Mouse (Mus musculus) embryonic facial prominence, embryonic 12.5 days (tissue): ENCODE results near the gene Tead3. TPM values are rescaled to one million over a fixed set of nuclear protein-coding genes. Genes with fewer than 3 reads are reported as not detected.
"Not testable (repeated sequence)": the region's sequence is repeated elsewhere in the genome, so short reads cannot be mapped to it uniquely, and the experiment has no call there.

Experiments used
- ATAC-seq: fragments of 200-750 bp; cut with Nextera tagmentation; 2 replicates; pipeline ENCODE4 v1.8.0; 2017; ENCODE audit not compliant: insufficient number of reproducible peaks, insufficient read depth, low FRiP score, low TSS enrichment
- H3K27ac ChIP-seq: fragments of 300-500 bp; sonication (generic); 2 replicates; pipeline ENCODE4 v1.5.1; 2016; ENCODE audit warnings: mild to moderate bottlenecking
- H3K27me3 ChIP-seq: fragments of 300-500 bp; sonication (generic); 2 replicates; pipeline ENCODE4 v1.6.1; 2016; ENCODE audit warnings: mild to moderate bottlenecking, moderate library complexity
- H3K36me3 ChIP-seq: fragments of 300-500 bp; sonication (generic); 2 replicates; pipeline ENCODE4 v1.6.1; 2016; ENCODE audit warnings: mild to moderate bottlenecking
- H3K4me1 ChIP-seq: fragments of 300-500 bp; sonication (generic); 2 replicates; pipeline ENCODE4 v1.6.1; 2016
- H3K4me2 ChIP-seq: fragments of 300-500 bp; sonication (generic); replicated peaks from 2 replicates; pipeline ENCODE4 v1.6.1; 2016; ENCODE audit warnings: mild to moderate bottlenecking, moderate library complexity
- H3K4me3 ChIP-seq: fragments of 300-500 bp; sonication (generic); 2 replicates; pipeline ENCODE4 v1.5.1; 2016; ENCODE audit warnings: mild to moderate bottlenecking
- H3K9ac ChIP-seq: fragments of 300-500 bp; sonication (generic); 2 replicates; pipeline ENCODE4 v1.6.1; 2016; ENCODE audit warnings: mild to moderate bottlenecking, moderate library complexity
- H3K9me3 ChIP-seq: fragments of 300-500 bp; sonication (generic); 2 replicates; pipeline ENCODE4 v1.6.1; 2016; ENCODE audit warnings: mild to moderate bottlenecking, moderate library complexity
- WGBS: fragments of 180-500 bp; shearing (Covaris S2); methylation state at CpG from one replicate; pipeline ENCODE4 v1.1.7; 2016; 5-methylcytosine and 5-hydroxymethylcytosine counted together
- polyA plus RNA-seq: library from polyadenylated mRNA; unstranded; fragments of >200 nt; fragmentation: Nextera tagmentation; extraction: Ambion mirVana; gene quantifications from 2 replicates; pipeline ENCODE4 v1.2.1, GENCODE M21; 2016

Gene Tead3
- polyA plus RNA-seq, 1 experiment from 2014 or later = 17.9 TPM

DNA sequence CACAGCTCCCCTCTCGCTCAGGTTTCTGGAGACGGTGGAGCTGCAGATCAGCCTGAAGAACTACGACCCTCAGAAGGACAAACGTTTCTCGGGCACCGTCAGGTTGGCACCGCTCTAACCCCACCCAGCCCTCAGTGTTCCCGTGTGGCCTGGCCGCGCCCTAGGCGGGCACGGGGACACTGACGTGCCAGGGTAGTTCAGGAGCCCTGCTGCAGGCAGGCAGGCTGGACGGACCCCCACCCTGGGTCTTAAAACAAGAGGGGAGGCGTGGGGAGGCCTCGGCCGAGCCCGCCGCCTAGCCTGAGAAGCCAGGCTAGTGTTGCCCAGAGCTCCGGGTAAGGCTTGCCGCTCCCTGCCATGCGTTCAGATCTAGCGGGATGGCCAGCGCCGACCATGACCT lies 21.7 kb downstream of the Tead3 start:
- Histone ChIP-seq H3K9ac (peak overlapping the region; percentile 93), H3K4me2 (peak overlapping the region; percentile 96), H3K4me3 (peak overlapping the region; percentile 74), H3K9me3 (no peaks in the 10 kb centered on the region), H3K36me3 (peaks cover 50% of the 10 kb centered on the region), H3K27ac (peak overlapping the region; percentile 95), H3K27me3 (no peaks in the 10 kb centered on the region), H3K4me1 (peaks cover 40% of the 10 kb centered on the region)
- under 1% methylated on average over 25 of the region's 25 CpGs for WGBS
- ATAC-seq = no peak

GRCm38 (mm10) chr17:28328366-28328928 lies 22.2 kb downstream of the Tead3 start, which contains the start of gene Rpl10a:
TSS of gene Rpl10a (plus strand) at chr17:28328471.
- under 1% methylated on average over 67 of the region's 67 CpGs for WGBS
- peak within 1 kb of the TSS; percentile 95 for H3K27ac ChIP-seq
- peak; percentile 82 for ATAC-seq
- H3K9ac ChIP-seq = peak within 1 kb of the TSS; percentile 93
- H3K4me2 ChIP-seq = peak within 1 kb of the TSS; percentile 96
- no peaks in the 10 kb centered on the region for H3K27me3 ChIP-seq
- peaks cover 53% of the 10 kb centered on the region for H3K36me3 ChIP-seq
- H3K9me3 ChIP-seq = no peaks in the 10 kb centered on the region
- peaks cover 37% of the 10 kb centered on the region for H3K4me1 ChIP-seq
- H3K4me3 ChIP-seq = peak within 1 kb of the TSS; percentile 74

GRCm38 (mm10) chr17:28327673-28328325 lies 22.8 kb downstream of the Tead3 start:
- Histone ChIP-seq H3K9ac (peak overlapping the region; percentile 93), H3K9me3 (no peaks in the 10 kb centered on the region), H3K4me2 (peak overlapping the region; percentile 96), H3K36me3 (peaks cover 48% of the 10 kb centered on the region), H3K4me1 (peaks cover 30% of the 10 kb centered on the region), H3K27ac (peak overlapping the region; percentile 95), H3K4me3 (peak overlapping the region; percentile 74), H3K27me3 (no peaks in the 10 kb centered on the region)
- WGBS = 1% methylated on average over 22 of the region's 22 CpGs
- peak; percentile 43 for ATAC-seq

- Histone ChIP-seq H3K4me3 (no peak overlapping the region), H3K27ac (peak overlapping the region; percentile 95; the same call in 1 of the 2 replicates), H3K9me3 (no peaks in the 10 kb centered on the region), H3K9ac (peak overlapping the region; percentile 93; the same call in 1 of the 2 replicates), H3K4me1 (peaks cover 23% of the 10 kb centered on the region), H3K27me3 (no peaks in the 10 kb centered on the region), H3K36me3 (peaks cover 48% of the 10 kb centered on the region), H3K4me2 (no peak overlapping the region)
- 69% methylated on average over 3 of the region's 3 CpGs for whole genome bisulfite sequencing
- no peak for ATAC-seq
These were observed 23.7 kb downstream of the Tead3 start for GRCm38 (mm10) chr17:28326951-28327350.

DNA sequence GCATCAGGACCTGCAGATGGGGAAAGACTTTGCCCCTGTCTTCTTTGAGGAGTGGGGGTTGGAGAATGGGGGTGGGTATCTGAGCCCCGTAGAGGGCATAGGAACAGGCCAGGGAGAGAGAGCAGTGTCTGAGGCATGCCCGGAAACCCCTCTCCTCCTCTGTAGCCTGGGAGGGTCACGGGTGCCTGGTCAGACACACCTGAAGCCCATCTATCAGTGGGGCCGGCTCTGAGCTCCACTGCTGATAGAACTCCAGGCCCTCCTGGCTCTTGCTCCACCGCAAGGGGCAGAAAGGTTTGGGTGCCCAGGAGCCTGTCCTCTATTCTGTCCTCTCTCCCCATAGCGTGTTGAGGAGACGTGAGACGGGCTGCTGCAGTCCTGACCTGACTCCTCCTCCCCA lies 24.9 kb downstream of the Tead3 start:
- H3K9ac ChIP-seq = 0 out of 2 replicates have a peak overlapping the region, but pooled peaks have one; percentile 15
- no peak overlapping the region for H3K27ac ChIP-seq
- no peak overlapping the region for H3K4me3 ChIP-seq
- WGBS = 80% methylated on average over 8 of the region's 8 CpGs
- no peaks in the 10 kb centered on the region for H3K9me3 ChIP-seq
- H3K4me1 ChIP-seq = peaks cover 16% of the 10 kb centered on the region
- H3K4me2 ChIP-seq = no peak overlapping the region
- H3K27me3 ChIP-seq = no peaks in the 10 kb centered on the region
- H3K36me3 ChIP-seq = peaks cover 48% of the 10 kb centered on the region
- ATAC-seq = no peak

- 95% methylated on average over 7 of the region's 7 CpGs for WGBS
- H3K27ac ChIP-seq, ATAC-seq, H3K9ac ChIP-seq, H3K4me3 ChIP-seq, H3K4me1 ChIP-seq, H3K9me3 ChIP-seq, H3K4me2 ChIP-seq, H3K27me3 ChIP-seq: not testable (repeated sequence)
- peaks cover 50% of the 10 kb centered on the region for H3K36me3 ChIP-seq
These were observed 26.2 kb downstream of the Tead3 start for GRCm38 (mm10) chr17:28324416-28324815.

DNA sequence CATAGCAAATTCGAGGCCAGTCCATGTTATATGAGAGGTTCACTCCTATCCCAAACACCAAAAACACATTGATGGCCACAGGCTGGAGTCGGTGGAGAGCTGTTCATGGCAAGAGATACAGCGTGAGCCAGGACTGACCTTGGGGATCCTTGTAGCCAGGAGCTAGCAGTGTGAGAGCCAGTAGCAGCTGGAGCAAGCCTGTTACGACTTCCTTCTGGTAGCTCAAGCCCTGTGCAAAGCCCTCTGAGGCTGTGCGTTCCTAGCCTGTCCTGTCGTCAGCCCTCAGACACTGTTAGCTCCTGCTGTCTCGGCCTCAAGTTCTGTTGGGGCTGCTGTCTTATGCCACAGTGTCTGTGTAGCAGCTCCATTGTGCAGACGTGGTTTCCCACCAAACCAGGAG lies 26.8 kb downstream of the Tead3 start:
- ATAC-seq = no peak
- H3K4me2 ChIP-seq = no peak overlapping the region
- H3K36me3 ChIP-seq = peaks cover 51% of the 10 kb centered on the region
- no peak overlapping the region for H3K4me3 ChIP-seq
- H3K27me3 ChIP-seq = no peaks in the 10 kb centered on the region
- peaks cover 8% of the 10 kb centered on the region for H3K4me1 ChIP-seq
- no peaks in the 10 kb centered on the region for H3K9me3 ChIP-seq
- no peak overlapping the region for H3K9ac ChIP-seq
- no peak overlapping the region for H3K27ac ChIP-seq
- WGBS = 83% methylated on average over 8 of the region's 8 CpGs

DNA sequence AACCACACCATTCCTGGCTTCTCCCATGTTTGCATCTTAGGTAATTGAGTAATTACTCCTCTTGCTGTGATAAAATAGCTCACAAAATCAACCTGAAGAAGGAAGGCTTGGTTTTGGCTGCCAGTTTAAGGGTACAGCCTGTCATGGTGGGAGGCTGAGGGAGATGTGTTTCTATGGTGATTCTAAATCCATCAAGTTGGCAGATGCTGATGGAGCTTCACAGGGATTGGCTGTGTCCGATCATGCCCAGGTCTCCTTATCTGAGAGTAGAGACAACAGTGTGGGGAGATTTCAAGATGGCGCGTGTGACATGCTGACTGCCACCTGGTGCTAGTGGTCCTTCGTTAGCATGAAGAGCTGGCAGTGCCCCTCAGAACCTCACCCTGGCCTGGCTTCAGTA lies 28.9 kb downstream of the Tead3 start:
- Histone ChIP-seq H3K9me3 (no peaks in the 10 kb centered on the region), H3K4me2 (no peak overlapping the region), H3K36me3 (peaks cover 68% of the 10 kb centered on the region), H3K4me3 (no peak overlapping the region), H3K4me1 (no peaks in the 10 kb centered on the region), H3K27ac (no peak overlapping the region), H3K27me3 (no peaks in the 10 kb centered on the region), H3K9ac (no peak overlapping the region)
- ATAC-seq = no peak
- 96% methylated on average over 4 of the region's 4 CpGs for WGBS

GRCm38 (mm10) chr17:28317725-28318124 lies 32.9 kb downstream of the Tead3 start:
- no peak overlapping the region for H3K4me3 ChIP-seq
- ATAC-seq = no peak
- H3K36me3 ChIP-seq = peaks cover 59% of the 10 kb centered on the region
- no peak overlapping the region for H3K4me2 ChIP-seq
- no peak overlapping the region for H3K9ac ChIP-seq
- WGBS = 83% methylated on average over 9 of the region's 9 CpGs
- H3K4me1 ChIP-seq = peaks cover 17% of the 10 kb centered on the region
- H3K9me3 ChIP-seq = no peaks in the 10 kb centered on the region
- no peaks in the 10 kb centered on the region for H3K27me3 ChIP-seq
- no peak overlapping the region for H3K27ac ChIP-seq

DNA sequence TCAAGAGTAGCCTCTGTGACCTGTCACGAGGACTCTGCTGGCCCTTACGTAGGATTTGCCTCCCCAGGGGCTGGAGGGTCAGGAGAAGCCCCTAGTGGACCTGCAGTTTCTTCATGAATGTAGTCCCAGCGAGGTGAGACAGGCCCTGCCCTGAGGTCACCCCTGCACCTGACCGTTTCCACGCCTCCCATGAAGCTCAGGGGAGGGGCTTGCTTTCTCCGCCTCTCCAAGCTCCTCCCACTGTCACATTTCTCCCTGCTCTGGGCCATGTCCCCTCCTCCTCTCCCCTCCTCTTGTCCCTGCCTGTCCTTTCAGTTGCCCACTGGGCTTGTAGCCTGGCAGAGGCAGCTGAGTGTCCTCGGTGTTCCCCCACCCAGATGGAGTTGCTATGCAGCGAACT lies 33.5 kb downstream of the Tead3 start:
- Histone ChIP-seq H3K9ac (no peak overlapping the region), H3K27me3 (no peaks in the 10 kb centered on the region), H3K4me2 (no peak overlapping the region), H3K36me3 (peaks cover 52% of the 10 kb centered on the region), H3K27ac (no peak overlapping the region), H3K4me1 (peaks cover 17% of the 10 kb centered on the region), H3K9me3 (no peaks in the 10 kb centered on the region), H3K4me3 (no peak overlapping the region)
- ATAC-seq = no peak
- 65% methylated on average over 8 of the region's 8 CpGs for WGBS

DNA sequence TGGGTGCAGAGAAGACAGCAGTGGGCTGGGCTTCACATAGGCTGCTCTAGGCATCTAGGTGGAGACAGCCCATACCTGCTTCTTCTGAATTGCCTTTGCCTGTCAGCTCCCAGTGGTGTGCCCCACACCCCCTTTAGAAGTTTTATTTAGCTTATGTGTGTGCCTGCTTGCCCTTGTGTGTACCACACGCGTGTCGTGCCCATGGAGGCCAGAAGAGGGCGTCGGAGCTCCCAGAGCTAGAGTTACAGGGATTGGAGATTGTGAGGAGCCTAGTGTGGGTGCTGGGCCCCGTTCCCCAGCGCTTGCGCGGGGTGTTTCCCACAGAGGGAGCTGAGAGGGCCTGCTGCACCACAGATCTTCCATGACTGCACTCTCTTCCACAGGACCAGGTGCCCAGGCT lies 34.1 kb downstream of the Tead3 start:
- peaks cover 46% of the 10 kb centered on the region for H3K36me3 ChIP-seq
- H3K4me2 ChIP-seq = no peak overlapping the region
- no peak overlapping the region for H3K4me3 ChIP-seq
- ATAC-seq = no peak
- no peak overlapping the region for H3K9ac ChIP-seq
- peaks cover 17% of the 10 kb centered on the region for H3K4me1 ChIP-seq
- H3K9me3 ChIP-seq = no peaks in the 10 kb centered on the region
- WGBS = 89% methylated on average over 9 of the region's 9 CpGs
- H3K27ac ChIP-seq = no peak overlapping the region
- H3K27me3 ChIP-seq = no peaks in the 10 kb centered on the region

DNA sequence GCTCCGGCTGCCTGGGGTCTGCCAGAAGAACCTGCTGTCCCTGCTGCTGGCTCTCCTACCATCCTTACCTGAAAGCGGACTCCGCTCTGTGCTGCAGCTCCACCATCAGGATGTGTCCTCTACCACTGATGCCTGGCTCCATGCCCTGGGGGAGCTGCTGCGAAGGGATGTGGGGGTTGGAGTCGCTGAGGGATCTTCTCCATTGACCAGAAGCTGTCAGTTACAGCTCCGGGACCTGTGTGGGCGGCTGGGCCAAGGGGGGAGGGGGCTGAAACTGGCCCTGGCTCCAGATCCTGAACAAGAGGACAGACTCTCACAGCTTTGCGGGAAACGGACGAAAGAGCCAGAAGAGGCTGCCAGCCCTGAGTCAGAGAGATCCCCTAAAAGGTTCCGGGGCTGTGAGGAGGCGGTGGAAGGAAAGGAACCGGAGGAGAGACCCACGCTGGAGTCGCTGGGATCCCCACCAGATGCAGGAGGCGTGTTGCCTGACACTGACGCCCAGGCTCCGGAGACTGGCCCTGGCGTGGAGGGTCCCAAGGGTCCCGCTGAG lies 34.9 kb downstream of the Tead3 start:
- peaks cover 39% of the 10 kb centered on the region for H3K36me3 ChIP-seq
- H3K27ac ChIP-seq = no peak overlapping the region
- H3K4me1 ChIP-seq = peaks cover 17% of the 10 kb centered on the region
- H3K4me2 ChIP-seq = 0 out of 2 replicates have a peak overlapping the region, but pooled peaks have one; percentile 4
- no peak for ATAC-seq
- peak overlapping the region; percentile 15; the same call in 1 of the 2 replicates for H3K9ac ChIP-seq
- no peaks in the 10 kb centered on the region for H3K9me3 ChIP-seq
- H3K27me3 ChIP-seq = no peaks in the 10 kb centered on the region
- H3K4me3 ChIP-seq = no peak overlapping the region
- WGBS = 63% methylated on average over 20 of the region's 20 CpGs
